Mouse (Mus musculus): ENCODE measurements at regions not wholly inside any gene's neighbourhood (a gene's known extent, or its start where the extent isn't known, plus 50 kb on each side); places are given as distances from the start of the nearest gene placed in this dataset.

DNA sequence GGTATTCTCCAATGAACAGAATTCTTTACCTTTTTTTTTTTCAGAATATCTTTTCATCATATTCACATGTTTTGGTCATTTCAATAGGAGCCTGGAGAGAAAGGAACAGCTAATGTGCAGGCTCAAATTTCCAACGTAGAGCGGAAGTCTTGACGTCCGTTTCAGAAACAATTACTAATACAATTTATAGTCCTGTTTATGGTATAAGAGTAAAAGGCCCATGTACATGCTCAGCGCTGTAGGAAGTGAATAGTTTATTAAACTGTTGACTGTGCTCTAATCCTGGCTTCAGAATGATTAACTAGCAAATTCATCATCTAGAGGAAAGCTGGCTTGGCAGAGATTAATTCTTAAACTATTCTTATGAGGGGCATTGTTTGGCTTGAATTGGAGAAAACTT, 142.1 kb downstream of the Pik3r1 start:
- DNase-seq (ENCODE audit: low spot score): no peak

DNA sequence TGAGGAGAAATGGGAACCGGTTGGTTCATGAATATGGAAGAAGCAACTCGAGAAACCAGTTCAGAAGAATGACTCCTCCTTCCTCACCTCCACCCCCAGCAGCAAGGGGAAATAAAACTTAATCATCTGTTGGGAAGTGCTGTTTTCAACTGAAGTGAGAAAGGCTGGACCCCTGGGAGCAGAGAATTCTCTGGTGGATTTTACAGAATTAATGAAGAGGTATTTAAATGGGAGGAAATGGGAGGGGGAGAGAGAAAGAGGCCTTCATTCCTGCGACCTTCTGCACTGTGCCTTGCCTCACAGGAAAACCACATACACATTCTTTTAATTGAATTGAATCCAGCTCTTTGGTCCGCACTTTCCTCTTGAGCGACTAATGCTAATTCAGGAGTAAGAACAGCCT, 143.8 kb downstream of the Pik3r1 start:
- DNase-seq (ENCODE audit: low spot score): no peak

- no peak for DNase-seq (ENCODE audit: low spot score)
Observed at GRCm38 (mm10) chr13:101622649-101623048, 145.4 kb downstream of the Pik3r1 start.

GRCm38 (mm10) chr13:101620660-101621059, 147.4 kb downstream of the Pik3r1 start:
- no peak for DNase-seq (ENCODE audit: low spot score)

DNA sequence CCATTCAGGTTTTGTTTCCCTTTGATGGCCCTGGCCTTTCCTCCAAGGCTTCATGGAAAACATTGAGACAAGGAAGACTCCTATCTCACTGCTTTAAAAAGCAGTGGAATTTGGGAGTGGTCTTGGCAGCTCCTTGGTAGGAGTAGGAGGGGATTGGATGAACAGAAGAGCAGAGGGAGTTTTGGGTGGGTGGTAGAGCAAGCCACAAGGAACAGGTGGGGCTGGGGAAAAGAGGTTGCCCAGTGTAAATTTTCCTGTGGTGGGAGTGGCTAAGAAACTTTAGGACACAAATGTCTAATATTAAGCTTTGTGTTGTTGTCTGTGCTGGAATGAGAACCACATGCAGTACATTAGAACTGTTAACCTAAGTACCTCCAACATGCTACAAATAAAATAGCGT, 148.9 kb downstream of the Pik3r1 start:
- DNase-seq (ENCODE audit: low spot score): no peak

- DNase-seq (ENCODE audit: low spot score): peak; percentile 12
Observed at GRCm38 (mm10) chr13:101612786-101613185, 155.2 kb downstream of the Pik3r1 start.

- DNase-seq (ENCODE audit: low spot score): no peak
Observed at GRCm38 (mm10) chr13:101611725-101612124, 156.3 kb downstream of the Pik3r1 start.

- no peak for DNase-seq (ENCODE audit: low spot score)
Observed at GRCm38 (mm10) chr13:101606184-101606730, 161.8 kb downstream of the Pik3r1 start.

DNA sequence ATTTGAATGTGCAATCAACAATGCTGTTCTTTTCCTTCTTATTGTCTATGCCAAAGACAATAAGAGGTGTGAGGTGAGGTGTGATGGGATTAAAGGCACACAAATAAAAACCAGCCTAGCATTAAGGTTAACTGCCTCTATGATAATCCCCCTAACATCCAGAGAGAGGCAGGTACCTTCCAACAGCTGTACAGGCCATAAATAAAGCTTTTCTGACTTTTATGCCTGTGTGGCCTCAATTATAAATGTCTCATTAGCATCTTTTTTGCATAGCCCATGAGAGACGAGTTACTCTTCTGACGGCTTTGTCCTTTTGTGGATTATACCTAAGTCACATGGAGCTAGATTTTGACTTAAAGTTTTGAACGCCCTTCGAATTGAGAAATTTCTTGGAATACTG, 162.3 kb downstream of the Pik3r1 start:
- no peak for DNase-seq (ENCODE audit: low spot score)

- no peak for DNase-seq (ENCODE audit: low spot score)
Observed at GRCm38 (mm10) chr13:101605051-101605450, 163.0 kb downstream of the Pik3r1 start.

DNA sequence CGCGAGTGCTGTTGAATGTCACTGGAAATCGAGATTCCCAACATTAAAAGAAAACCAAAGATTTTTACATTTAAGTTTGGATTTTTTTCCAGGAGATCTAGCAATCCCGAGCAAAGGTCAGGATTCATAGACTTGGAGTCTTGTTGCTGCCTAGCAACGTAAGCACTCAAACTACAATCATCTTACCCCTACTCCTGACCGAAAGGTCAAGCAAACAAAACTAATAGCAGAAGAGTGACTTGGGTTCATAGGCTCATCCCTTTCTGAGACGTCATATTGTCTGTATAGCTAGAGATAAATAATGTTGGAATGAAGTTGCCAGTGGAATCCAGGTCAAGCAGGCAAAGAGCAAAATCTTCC, 169.9 kb downstream of the Pik3r1 start:
- no peak for DNase-seq (ENCODE audit: low spot score)

DNA sequence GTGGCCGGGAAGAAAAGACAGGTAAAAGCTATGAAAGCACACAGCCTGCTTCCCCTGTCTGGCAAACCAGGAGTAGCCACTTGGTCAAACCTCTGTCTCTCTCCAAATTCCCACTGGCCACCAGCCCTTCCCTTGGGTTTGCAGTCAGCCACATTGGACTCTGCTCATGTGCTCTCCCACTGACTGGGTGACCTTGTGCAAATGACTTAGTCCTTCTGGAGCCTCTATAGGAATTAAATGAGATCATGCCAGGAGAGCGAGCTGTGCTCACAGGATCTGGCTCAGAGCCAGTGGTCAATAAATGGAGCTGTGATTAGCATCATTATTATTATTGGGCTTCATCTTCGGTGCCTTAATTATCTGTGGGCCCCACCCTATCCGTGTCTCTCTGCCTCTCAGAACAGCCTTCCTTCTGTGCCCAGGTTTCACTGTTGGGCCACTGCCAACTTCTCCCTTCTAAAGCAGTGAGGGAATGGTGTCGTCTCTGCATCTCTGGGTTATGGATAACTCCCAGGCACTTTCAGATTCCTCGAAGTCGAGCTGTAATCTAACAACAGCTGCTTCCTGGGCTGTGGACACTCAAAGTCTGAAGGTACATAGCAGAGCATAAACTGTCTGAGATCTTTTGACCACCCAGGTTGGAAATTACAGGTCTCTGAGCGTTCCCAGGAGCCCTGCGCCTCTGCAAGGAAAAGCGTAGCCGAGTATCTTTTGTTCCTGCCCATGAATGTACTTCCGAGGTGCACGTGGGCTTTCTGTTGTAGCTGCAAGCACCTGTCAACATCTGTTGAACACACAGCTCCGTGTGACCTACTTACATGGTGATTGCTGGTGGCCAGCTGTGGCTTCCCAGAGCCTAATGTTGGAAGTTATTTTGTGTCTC, 170.5 kb downstream of the Pik3r1 start:
- no peak for DNase-seq (ENCODE audit: low spot score)

- DNase-seq (ENCODE audit: low spot score): no peak
Observed at GRCm38 (mm10) chr13:101594511-101595175, 173.4 kb downstream of the Pik3r1 start.

DNA sequence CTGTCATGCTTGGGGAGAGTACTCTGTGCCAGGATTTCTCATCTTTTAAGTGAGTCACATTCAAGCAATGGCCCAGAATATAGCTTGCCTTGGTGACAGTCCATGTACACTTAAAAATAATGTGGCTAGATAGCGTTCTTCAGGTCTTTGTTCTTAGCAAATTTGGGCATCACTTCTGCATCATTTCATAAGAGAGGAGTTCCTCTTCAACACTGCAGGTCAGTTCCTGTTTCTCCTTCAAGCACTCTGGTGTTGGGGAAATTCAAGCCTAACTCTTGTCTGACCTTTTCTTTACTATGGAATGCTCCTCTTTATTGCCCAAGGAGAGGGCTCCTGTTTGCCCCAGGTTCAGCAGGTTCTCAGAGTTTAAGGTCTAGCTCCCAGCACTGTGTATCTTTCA, 175.7 kb downstream of the Pik3r1 start:
- DNase-seq (ENCODE audit: low spot score): peak; percentile 11

DNA sequence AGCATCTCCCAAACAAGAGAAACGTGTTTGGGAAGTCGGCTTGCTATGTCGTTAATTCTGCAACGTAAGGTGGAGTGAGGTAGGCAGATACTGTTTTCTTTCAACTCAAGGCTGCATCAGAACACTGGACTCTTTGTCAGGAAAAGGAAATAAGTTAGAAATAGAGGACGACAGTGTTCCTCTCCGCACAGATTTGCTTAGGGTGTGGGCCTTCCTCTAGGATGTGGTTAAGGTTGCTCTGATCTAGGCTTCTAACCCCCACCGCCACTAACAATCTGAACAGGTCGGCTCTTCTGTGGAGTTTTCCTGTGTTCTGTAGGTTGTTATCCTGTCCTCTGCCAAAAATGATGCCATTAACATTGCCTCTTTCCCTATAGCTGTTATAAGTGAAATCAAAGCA, 179.1 kb downstream of the Pik3r1 start:
- no peak for DNase-seq (ENCODE audit: low spot score)

DNA sequence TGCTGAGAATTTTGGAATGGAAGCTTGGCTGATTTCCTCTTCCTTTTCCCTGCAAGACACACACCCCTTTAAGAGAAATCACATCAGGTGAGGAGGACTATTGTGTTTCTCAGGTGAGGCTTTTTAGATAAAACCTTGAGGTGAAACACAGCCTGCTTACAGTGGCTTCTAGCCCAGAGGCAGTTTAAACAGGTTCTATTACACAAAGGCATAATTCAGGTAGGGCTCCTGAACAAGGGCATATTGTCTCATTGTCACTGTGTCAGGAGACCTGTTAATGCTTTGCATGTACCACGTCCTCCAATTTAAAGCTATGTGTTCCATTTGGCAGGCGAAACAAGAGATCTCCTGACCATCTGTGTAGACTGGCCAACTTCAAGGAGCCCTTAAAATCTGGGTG, 181.2 kb downstream of the Pik3r1 start:
- DNase-seq (ENCODE audit: low spot score): no peak

- no peak for DNase-seq (ENCODE audit: low spot score)
Observed at GRCm38 (mm10) chr13:101576481-101576880, 191.5 kb downstream of the Pik3r1 start.

- DNase-seq (ENCODE audit: low spot score): no peak
Observed at GRCm38 (mm10) chr13:101572809-101573590, 195.0 kb downstream of the Pik3r1 start.

- no peak for DNase-seq (ENCODE audit: low spot score)
Observed at GRCm38 (mm10) chr13:101572246-101572645, 195.8 kb downstream of the Pik3r1 start.

DNA sequence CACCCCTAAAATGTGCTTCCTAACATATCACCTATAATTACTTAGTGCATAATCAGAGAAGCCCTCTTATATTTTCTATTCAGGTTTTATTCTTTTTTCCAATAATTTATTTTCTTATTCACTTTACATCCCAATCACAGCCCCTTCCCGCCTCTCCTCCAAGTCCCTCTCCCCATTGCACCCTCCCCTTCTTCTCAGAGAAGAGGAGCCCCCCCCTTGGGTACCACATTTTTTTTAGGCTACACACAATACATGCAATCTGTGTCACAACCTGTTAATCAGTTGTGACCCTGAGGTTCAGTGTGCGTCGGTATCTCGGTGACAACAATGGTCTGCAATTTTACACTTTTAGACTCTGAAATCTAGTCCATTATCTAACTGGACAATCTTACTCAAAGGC, 198.0 kb downstream of the Pik3r1 start:
- DNase-seq (ENCODE audit: low spot score): no peak

DNA sequence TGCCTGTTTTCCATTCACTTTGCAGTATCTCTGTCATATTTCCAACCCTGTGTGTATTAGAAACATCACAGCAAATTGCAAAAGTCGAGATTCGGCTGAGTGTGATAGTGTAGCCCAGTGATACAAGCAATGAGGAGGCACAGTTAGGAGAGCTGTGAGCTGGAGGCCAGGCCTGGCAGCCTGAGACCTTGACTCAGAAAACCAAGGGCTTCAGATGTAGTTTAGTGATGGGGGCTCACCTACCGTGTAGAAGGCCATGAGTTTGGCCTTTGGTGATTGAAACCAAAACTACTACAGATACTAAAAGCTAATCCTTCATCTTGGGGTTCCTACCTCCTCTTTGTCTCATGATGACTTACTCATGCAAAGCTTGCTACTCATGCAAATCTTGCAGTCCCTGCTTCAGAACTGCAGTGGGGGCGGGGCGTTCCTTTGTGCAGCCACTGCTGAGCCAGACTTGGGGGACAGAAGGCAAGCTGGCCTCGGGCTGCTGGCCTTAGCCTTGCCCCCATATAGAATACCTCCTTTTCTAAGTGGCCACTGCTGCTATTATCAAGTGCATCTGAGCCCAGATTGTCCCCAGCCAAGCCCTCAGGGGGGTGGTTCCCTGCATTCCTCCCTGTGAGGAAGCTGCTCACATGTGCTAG, 198.9 kb downstream of the Pik3r1 start:
- DNase-seq (ENCODE audit: low spot score): no peak

DNA sequence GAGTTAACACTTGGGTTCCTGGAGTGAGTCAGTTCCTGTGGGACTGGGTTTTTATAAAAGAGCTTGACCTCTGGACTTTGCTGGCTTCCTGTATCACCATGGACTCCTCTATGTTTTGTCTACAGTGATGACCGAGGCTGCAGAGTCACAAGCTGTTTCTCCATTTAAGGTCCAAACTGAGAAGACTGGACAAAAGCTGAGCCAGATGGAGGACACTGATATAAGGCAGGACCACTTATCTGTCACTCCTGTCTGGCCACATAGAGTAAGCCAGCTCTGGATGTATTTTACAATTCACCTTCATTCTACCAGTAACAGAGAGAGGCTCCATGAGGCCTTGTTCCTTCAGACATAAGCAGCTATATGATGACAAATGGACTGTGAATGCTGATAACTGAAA, 202.7 kb downstream of the Pik3r1 start:
- no peak for DNase-seq (ENCODE audit: low spot score)
